Mouse (Mus musculus) ovary, postnatal 14 days (tissue): ENCODE results near the gene Tmem132e.

Source experiments
- DNase-seq: peaks from one replicate; pipeline ENCODE4 v3.0.0; 2022; ENCODE audit warnings: low spot score

The Tmem132e gene

DNA sequence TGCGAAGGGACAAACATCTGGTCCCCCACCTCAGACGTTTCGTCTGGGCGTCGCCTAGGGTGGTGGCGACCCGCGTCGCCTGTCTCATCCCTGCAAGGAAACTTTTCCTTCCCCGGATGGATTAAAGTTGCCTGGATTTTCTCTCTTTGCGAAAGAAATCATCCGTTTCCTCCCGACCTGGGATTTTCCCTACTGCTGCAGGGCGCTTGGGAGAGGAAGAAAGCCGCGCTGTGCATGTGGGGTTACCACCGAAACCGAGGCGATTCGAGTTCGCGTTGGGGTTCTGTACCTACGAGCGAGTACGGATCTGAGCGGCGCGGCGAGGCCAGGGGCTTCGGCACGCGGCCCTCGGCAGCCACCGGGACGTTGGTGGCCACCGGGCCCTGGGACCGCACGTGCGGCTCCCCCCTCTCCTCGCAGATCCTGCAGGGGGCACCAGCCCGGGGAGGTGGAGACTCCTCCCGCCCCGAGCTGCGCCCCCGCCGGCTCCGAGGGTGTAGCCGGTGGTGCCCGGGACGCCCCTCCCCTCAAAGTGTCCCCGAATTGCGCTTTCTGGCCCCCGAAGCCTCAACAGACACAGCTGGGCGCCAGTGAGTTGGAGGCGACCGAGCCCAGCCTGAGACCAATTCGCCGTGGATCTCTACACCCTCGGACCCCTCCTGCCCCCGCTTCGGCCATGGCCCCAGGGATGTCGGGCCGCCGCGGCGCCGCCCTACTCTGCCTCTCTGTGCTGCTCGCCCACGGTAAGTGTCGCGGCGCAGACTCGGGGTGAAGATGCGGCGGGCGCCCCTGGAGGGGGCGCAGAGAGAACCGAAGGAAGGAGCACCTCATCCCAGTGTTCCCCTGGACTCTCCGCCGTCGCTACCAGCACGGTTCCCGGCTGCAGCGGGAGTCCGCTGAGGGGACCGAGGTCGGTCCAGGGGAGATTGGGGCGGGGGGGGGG is at the start of gene Tmem132e:
Gene Tmem132e (plus strand): TSS at position 530 of the 943 bp plus-strand sequence.
- DNase-seq = no peak

- DNase-seq = peak; percentile 2
Measured at GRCm38 (mm10) chr11:82339921-82340401, 48.7 kb upstream of the Tmem132e start.

- DNase-seq = no peak
Measured at GRCm38 (mm10) chr11:82340416-82340815, 48.3 kb upstream of the Tmem132e start.

GRCm38 (mm10) chr11:82340900-82341299 is 47.8 kb upstream of the Tmem132e start:
- DNase-seq = no peak

- DNase-seq = no peak
Measured at GRCm38 (mm10) chr11:82351039-82351438, 37.7 kb upstream of the Tmem132e start.

- DNase-seq = no peak
Measured at GRCm38 (mm10) chr11:82370151-82370550, 18.5 kb upstream of the Tmem132e start.

- DNase-seq = no peak
Measured at GRCm38 (mm10) chr11:82371577-82371976, 17.1 kb upstream of the Tmem132e start.

DNA sequence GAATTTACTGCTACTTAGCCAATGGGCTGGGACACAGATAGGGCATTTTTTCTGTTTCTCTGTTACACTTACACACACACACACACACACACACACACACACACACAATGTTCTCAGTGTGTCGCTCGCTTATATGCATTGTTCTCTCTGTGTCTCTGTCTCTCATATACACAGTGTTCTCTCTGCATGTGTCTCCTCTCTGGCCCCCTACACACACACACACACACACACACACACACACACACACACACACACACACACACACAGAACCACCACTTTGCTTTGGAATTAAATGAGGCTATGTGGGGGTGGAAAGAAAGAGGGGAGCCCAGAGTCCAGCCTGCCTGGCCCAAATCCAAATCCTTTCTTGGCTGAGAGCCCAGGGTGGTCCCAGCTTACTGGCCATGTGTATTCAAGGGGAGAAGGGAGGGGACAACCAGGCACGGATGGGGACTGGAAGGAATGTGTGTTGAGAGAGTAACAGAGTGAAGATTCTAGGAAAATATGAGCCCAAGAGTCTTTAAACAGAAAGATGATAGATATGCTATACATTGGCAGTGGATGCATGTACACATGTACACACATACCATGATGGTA is 8.0 kb upstream of the Tmem132e start:
- no peak for DNase-seq

DNA sequence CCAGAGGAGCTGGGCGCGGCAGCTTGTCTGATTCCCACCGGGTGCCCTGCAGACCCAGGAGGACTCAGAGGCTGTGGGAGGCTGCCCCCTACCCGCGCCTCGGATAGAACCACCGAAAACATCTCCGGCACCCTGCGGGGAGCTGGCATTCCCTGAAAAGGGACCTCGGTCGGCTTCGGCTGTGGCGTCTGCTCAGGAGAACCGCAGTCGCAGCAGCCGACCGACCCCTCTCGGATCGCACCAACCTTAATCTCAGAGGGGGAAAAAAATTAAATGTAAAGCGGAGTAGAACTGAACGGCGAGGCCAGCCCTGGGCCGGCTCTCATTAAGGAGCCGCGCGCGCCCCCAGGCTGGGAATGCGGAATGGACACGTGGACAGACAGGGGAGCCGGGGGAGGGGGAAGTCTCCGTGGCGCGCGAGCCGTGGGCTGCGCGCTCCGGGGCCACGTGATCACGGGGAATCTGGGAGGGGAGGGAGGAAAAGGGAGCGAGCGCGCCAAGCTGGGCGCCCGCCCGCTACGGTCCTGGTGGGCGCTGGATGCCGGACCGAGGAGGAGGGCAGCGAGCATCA is 1.6 kb upstream of the Tmem132e start:
- DNase-seq = no peak

GRCm38 (mm10) chr11:82387711-82388341 is 874 bp upstream of the Tmem132e start:
- DNase-seq = no peak

DNA sequence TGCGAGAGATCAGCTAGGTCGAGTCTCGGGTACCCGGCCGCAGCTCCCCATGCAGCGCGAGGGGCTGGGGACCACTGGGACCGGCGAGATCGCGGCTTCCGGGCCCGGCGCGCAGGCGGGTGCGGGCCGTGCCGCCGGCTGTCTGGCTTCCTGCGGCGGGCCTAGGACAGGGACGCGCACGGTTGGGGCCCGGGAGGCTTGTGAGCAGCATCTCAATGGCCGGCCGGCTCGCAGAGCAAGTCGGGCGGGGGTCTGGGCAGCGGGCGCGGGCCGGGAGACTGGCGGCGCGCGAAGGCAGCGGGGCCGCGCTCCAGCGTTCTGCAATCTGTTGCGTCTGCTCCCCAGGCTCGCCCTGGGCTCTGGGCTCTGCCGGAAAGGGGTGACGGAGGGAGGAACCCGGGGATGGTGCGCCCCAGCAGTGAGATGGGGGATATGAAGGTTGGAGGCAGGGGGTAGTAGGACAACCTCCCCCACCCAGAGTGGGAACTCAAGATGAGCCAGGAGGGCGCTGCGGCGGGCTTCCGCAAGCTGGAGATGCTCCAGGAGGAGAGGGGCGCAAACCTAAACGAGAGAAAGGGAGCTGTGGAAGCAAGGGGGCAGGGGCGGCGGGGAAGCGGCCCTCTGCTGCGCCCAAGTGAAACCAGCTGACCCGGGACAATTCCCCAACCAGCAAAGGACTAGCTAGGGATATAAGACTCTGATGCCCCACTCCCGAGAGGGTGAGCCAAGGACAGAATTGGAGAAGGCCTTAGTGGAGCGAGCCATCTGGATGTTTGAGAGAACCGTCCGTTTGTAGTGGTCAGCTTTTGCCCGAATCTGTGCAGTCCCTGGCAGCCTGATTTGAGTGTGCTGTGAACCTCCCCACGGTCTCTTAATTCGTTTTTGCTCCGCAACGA is 944 bp downstream of the Tmem132e start:
- DNase-seq = no peak

GRCm38 (mm10) chr11:82392341-82392740 is 3.6 kb downstream of the Tmem132e start:
- no peak for DNase-seq

DNA sequence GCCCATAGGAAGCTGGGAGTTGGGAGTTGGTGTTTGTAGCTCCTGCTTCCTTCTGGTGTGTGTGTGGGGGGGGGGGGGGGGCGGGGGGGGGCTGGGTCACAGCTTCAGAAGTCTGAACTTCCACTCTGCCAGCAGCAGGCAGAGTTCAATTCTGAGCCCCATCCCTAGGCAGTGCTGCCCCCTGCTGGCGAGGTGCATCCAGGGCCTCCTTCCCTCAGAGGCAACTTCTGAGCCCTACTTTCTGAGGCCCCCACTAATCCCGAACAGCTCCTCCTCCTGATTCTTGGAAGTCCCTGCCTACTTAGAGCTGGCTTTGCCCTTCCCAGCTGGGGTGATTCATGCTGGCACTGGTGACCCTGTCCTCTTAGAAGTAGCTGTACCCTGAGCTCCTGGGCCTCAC is 10.9 kb downstream of the Tmem132e start:
- peak; percentile 23 for DNase-seq

GRCm38 (mm10) chr11:82405641-82406040 is 16.9 kb downstream of the Tmem132e start:
- no peak for DNase-seq

- no peak for DNase-seq
Measured at GRCm38 (mm10) chr11:82406358-82407221, 17.9 kb downstream of the Tmem132e start.

GRCm38 (mm10) chr11:82412496-82412895 is 23.8 kb downstream of the Tmem132e start:
- no peak for DNase-seq

GRCm38 (mm10) chr11:82418337-82419041 is 29.8 kb downstream of the Tmem132e start:
- no peak for DNase-seq

DNA sequence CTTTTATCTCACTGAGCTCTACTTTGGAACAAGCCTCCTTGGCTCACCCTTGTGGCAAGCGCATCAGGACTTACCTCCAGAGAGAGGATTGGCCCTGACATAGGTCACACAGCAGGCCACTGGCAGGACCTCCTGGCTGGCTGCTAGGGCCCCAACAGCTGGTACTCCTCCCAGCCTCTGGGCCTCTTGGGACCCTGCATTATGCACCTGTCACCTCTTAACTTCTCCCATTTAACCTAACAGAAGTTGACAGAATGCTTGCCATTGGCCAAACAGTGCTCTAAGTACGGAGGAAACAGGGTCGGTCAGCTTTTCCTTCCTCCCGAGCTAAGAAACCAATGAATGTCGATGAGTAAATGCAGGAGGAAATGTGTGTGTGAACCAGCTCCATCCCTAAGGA is 33.2 kb downstream of the Tmem132e start:
- DNase-seq = no peak

DNA sequence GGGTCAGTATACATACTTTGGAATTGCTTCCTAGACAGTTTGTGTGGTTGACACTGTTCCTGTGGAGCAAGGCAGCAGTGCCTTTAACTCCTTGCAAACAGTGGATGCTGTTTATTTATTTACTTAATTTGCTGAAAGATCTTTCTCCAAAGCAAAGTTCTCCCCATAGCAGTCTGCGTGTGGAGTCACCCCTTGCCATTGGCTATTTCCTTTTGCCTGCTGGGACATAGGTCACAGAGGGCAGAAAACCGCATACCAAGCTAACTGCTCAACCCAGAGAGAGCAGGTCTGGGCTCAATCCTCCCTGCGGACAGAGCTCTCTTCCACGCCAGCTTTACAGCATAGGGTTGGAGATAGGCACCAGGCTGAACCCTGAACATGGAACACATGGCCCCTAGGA is 34.8 kb downstream of the Tmem132e start:
- DNase-seq = no peak

DNA sequence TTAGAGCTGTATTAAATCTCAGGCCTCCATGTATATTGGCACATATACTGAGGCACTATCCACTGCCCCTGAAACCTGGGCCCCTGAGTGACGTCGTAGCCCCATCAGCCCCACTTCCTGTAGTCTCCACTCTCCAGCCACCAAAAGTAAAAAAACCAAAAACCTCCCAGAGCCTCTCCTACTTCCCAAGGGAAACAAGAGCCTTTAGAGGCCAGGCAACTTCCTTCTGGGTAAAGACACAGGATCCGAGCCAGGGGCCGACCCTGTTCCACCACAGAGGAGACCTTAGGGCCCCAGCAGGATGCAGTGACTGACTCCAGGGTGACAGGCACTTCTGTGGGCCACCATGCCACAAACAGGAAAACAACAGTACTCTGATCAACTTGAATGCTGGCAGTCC is 40.1 kb downstream of the Tmem132e start:
- DNase-seq = no peak
